Mouse (Mus musculus) kidney, adult 2 months (tissue): ENCODE results near the gene Tas2r119.

Experiments used
- CTCF ChIP-seq: fragments of 200-500 bp; conservative IDR thresholded peaks from 2 replicates; pipeline ENCODE4 v1.5.1; 2011; ENCODE audit warnings: low read depth, mild to moderate bottlenecking, control low read depth, low read length, moderate library complexity, mixed read lengths; ENCODE audit not compliant: insufficient read depth, insufficient read length
- POLR2A ChIP-seq: fragments of 200-500 bp; IDR thresholded peaks from one replicate; pipeline ENCODE4 v1.6.1; 2011; ENCODE audit warnings: low read depth, low read length, control low read depth

GRCm38 (mm10) chr15:32198076-32198475, 21.0 kb downstream of the Tas2r119 start:
- TF ChIP-seq CTCF, result no peak
- TF ChIP-seq POLR2A, result no peak
